Mouse (Mus musculus) ZHBTc4 (cell line): ENCODE data around the gene Pet100.

Experiments used
- DNase-seq: peaks from one replicate; pipeline ENCODE4 v3.0.0-alpha.2; 2011; ENCODE audit warnings: low read depth, low spot score

Gene Pet100

DNA sequence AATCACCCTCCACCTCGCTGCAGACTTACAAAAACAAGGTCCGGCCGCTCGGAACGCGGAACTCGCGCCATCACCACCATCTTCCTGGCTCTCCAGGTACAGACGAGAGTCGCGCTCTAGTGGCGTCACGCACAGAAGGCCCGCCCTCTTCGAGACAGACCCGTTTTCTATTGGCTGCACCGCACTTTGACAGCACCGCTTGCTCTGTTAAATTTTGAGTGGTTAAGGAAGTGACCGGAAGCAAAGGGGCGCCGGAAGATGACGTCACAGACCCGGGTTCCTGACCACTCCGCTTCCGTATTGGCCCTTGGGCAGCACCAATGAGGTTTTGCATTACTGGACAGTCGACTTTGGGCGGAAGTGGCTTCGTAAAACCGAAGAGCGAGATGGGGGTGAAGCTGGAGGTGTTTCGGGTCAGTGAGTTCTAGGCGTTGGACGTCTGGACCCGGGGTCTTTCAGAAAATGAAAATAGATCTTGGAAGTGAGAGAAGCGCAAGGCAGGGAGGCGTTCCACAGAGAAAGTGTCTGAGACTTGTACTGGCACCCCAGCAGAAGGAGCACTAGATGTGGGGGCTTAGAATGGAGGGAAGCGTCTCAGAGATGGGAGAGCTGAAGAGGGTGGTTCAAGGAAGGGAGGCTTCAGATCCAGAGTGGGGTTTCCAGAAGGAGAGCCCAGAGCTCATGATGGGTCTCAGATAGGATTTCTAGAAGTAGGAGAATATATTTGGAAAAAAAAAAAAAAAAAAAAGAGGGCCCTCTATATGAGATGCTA lies at the start of gene Pet100, which contains the start of gene Xab2:
TSS of gene Pet100 (plus strand) at position 350 of the 772 bp plus-strand sequence.
TSS of gene Xab2 (minus strand) at position 118 of the 772 bp plus-strand sequence.
- DNase-seq, result peak; percentile 100

DNA sequence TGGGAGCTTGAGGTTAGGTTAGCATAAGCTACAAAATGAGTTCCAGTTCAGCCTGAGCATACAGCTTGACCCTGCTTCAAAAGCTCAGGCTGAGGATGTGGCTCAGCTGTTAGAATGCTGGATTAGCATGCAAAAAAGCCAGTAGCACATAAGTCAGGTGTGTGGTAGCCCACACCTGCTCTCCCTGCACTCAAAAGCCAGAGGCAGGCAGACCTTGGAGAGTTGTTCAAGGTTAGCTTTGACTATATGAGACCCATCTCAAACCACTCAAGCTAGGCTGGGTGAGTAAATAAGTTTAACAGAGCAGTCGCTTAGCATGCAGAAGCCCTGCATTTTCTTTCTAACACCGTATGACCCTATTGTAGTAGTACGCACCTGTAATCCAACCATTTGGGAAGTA lies 46.8 kb upstream of the Pet100 start:
- DNase-seq, result peak; percentile 78

DNA sequence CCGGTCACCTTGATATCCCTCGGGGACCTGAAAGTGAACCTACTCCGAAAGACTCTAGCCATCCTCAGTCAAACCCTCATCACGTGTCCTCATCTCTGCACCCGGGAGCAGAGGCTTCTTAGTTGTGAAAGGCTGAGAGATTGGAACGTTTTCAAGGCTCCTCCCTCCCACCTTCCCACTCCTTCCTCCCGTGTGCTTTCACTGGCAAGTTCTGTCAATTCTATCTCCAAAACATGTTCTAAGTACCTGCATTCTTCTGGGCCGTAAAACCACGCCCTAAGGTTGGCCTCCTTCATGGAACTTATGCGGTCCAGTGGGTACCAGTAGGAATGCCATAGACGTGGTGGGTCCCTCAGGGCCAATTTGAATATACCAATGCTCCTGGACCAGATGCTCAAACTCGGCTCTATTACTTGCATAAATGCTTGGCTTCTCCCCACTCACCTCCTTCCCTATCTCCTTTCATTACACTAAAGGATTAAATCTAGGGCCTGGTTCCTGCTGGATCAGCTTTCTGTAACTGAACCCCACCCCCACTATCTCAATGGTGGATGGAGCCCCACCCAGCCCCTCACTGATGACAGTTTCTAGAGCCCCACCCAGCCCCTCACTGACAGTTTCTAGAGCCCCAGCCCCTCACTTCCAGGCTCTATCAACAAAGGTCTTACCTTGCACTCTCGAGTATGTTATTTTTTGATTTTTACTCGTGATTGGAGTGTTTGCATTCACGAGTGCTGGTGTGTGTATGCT lies 45.0 kb upstream of the Pet100 start:
- DNase-seq, result peak; percentile 61

DNA sequence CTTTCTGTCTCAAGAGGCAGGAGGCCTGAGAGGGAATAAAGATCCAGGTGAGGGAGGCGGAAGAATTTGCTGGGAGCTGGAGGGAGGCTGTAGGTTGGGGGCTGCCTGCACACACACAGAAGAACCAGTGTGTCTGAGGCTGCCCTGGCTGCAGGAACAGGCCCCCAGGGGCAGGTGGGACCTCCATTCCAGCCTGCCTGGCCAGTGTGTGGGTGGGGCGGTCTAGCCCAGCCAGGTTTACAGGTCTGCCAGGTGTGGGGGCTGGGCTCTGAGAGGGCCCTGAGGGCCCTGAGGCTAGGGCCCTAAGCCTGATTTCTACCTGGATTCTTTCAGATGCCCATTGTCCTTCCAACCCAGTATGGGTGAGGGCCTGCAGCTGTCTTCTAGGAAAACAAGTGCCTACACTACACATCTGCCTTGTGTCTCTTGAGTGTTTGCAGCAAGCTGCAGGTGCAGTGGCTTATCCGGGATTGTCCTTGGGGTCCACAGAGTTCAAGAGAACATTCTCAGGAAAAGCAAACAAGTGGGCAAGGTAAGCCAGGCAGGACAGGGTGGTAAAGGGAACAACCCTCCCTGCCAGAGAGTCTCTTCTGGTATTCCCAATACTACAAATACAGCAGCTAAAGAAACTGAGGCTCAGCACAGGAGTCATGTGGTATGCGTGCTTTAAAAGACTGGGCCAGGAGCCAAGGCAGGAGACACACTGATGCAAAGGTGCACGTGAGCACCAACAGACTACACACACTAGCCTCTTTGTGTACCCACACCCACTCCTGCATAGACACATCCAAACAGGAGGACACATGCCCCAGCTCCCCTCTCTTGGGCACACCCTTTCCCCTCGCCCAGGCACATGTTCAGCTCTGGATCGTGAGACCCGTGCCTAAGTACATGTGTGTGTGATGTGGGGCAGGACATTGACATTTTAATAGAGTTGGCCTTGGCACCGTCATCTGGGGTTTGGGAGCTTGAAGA lies 41.7 kb upstream of the Pet100 start:
- peak; percentile 52 for DNase-seq

DNA sequence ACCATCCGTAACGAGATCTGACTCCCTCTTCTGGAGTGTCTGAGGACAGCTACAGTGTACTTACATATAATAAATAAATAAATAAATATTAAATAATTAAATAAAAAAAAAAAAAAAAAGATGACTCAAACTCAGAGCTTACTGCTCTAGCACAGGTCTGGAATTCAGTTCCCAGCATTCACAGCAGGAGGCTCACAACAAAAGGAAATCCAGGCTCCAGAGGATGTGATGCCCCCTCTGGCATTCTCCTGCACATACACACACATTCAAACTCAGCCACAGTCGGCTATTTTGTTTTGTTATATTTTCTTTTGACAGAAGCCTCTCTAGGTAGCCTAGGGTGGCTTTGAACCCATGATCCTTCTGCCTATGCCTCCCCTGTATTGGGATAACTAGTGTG lies 39.4 kb upstream of the Pet100 start:
- DNase-seq, result peak; percentile 78

DNA sequence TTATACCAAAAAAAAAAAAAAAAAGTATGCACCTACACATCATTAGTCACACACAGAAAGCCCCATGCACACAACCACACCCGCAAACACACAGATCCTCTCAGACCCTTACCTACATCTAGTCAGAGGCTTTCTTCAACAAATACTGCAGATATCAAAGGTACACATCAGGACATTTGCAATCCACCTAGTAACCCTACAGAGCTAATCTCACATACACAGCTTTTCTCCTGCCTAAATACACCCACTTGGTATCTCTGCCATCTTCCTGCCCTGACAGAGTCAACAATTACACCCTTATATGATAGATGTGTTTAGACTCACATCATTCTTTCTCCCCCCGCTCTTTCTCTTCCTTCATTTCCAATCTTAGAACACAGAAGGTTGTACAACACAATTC lies 34.9 kb upstream of the Pet100 start:
- no peak for DNase-seq

DNA sequence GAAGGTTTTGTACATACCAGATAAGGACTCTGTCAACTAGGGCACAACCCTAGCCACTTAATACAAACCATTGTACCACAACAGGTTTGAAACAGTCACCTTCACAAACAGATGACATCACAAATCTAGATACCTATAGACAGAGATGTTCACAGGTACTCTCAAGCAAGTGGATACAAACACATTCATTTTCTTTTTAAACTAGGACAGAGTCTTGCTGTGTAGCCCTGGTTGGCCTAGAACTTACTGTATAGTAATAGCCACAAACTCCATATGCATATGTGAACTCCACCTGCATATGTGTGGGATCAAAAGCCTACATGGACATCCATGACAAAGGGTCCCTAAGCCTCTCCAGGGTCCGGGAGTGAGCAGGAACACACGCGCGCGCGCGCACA lies 34.4 kb upstream of the Pet100 start, which contains the start of gene Camsap3:
TSS of gene Camsap3 (plus strand) at position 301 of the 398 bp plus-strand sequence.
- DNase-seq, result no peak

DNA sequence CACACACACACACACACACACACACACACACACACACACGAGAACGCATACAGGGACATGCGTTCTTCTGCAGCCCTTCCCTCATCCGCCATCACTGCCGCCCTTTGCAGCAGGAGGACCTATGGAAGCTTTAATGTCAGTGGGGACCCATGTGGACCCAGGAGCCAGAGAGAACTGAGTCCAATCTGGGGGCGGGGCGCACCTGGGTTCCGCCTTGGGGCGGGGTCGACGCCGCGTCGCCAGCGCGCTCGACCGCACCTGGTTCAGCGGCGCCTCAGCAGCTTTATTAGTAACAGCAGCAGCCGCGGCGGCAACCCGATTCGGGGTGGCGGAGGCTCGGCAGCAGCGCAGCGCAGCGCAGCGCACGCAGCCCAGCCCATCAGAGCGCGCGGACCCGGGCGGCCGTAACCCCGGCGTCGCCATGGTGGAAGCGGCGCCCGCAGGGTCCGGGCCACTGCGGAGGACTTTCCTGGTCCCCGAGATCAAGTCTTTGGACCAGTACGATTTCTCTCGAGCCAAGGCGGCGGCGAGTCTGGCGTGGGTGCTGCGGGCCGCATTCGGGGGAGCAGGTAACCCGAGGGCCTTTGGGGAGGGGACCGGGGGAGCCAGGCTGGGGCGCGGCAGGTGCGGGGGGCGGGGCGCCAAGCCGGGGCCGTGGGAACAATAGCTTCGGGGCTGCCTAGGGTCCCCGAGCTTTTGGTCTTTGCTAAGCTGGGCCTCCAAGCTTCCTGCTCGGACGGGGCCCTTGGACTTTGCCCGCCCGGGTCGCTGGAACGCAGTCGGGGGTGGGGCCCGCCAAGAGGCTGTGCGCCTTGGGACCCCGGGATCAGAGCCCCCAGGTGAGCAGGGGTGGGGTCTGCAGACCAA lies 33.7 kb upstream of the Pet100 start:
- DNase-seq, result peak; percentile 92

DNA sequence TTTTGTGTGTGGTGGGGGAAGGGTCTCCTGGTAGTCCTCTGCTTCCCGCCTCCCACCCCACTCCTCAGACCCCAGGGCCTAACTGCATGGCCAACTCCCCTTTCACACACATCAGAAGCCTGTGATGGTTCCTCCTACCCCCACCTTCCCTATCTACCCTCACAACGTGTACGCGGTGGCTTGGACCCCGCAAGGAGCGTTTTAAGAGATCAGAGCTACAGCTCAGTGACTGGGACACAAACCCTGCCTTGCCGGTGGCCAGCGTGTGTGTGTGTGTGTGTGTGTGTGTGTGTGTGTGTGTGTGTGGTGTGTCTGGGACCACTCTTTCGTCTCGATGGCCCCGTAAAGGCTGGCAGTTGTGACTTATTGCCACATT lies 33.1 kb upstream of the Pet100 start:
- peak; percentile 49 for DNase-seq

DNA sequence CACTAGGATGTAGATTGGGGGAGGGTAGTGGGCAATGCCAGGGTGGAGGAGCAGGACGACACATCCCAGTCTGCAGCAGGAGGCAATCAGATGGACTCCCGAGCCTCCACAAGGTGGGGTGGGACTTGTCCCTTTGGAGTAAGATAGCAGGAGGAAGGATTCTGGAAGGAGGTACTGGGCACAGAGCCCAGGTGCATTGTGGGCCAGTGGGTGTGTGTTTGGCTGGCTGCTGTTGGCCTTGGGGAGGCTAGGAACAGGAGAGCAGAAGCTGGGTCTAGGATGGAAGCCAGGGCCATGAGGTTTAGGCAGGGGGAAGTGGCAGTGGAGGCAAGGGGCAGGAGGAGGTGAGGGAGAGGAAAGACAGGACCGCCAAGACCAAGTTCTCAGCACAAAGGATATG lies 27.9 kb upstream of the Pet100 start:
- peak; percentile 28 for DNase-seq

DNA sequence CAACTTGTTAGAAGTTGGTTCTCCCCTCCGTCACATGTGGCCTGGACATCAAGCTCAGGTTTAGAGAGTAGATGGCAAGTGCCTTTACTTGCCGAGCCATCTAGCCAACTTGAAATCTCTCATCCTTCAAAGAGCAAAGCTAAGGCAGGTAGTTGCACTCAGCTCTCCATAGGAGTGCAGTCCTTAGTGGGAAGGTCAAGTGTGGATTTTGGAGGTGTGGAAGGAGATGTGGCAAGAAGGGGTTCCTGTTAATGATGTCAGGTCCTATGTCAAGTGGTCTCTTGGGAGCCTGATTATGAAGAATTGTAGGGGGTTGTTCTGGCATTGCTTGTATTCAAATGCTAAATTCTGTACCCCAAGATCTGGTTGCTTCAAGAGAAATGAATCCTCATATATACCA lies 26.9 kb upstream of the Pet100 start:
- no peak for DNase-seq

DNA sequence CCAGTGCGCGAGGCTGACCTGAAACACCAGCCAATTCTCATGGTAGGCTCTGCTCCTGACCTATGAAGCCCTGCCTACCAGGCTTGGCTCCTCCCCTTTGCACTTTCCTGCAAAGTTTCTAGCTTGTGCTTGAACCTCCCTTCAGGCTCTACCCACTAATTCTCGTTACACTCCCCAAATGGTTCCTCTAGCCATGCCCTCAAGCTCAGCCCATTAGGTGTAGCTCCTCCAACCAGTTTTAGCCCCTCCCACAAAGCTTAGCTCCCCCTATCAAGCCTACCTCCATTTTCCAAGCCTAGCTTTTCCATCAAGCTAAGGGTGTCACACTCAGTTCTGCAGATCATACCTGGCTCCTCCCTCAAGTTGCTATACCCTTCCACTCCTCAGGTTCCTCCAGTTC lies 23.3 kb upstream of the Pet100 start:
- peak; percentile 95 for DNase-seq

DNA sequence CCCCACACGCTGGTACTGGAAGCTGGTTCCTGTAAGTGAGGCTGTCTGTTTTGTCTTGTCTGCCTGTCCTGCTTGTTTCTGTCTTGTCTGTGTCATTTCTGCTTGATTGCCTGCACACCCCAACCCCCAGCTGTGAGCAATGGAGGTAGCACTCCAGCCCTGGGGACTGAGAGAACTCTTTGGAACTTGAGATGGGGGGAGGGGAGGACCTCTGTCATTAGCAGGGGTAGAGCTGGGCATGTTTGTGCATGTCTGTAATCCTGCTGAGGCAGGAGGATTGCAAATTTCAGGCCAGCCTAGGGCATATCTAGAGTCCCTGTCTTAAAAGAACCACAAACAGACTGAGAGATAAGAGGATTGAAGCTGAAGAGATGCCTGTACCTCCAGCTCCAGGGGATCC lies 22.1 kb upstream of the Pet100 start:
- DNase-seq, result peak; percentile 86

DNA sequence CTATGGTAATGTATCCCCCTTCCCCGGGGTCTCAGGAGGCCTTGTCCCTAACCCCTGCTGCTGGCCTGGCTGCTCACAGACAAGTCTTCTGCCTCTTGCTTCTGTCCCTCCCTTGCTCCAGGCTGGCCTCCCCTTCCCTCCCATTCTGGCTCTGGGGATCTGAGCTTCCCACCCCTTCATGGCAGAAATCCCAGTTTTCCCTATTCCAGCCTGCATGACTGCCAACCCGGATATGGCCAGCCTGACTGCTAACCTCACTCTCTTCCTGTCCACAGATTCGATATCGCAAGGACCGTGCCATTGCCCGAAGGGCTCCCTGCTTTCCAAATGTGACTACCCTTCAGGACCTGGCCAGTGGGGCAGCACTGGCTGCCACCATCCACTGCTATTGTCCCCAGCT lies 20.9 kb upstream of the Pet100 start:
- no peak for DNase-seq

DNA sequence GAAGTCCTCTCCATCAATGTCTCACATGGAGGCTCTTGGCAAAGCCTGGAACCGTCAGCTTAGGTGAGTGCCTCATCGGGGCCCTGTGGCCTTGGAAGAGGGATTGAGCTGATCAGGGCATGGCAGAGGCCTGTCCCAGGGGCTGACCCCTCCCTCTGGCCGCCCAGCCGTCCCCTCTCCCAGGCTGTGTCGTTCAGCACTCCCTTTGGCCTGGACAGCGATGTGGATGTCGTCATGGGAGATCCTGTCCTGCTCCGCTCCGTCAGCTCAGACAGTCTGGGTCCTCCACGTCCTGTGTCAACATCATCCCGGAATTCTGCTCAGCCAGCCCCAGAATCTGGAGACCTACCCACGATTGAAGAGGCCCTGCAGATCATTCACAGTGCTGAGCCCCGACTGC lies 17.9 kb upstream of the Pet100 start:
- no peak for DNase-seq

DNA sequence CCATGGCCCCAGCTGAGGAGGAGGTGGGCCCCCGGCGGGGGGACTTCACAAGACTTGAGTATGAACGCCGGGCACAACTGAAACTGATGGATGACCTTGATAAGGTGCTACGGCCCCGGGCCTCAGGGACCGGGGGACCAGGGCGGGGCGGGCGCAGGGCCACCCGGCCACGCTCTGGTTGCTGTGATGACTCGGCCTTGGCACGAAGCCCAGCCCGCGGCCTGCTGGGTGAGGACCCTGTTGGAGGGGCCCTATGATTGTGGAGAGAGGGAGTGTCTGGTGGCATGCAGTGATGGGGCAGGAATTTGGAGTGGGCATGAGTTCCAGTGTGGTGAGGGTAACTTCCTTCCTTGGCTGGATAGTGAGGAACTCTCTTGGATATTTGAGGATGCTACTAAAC lies 14.8 kb upstream of the Pet100 start:
- no peak for DNase-seq

DNA sequence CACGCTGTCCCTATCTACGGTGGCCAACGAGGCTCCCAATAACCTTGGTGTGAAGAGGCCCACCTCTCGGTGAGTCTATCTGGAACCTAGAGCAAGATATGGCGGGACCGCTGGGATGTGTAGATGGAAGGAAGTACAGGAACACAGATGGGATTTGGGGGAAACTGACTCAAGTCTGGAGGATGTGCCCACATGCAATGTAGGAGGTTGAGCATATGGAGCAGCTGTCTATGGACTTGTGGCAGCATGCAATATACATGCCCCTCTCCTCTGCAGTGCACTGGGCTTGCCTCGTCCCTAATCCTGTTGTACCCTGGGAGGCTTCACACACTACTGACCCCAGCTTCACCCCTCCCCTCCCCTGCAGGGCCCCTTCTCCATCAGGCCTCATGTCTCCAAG lies 13.5 kb upstream of the Pet100 start:
- DNase-seq, result no peak

DNA sequence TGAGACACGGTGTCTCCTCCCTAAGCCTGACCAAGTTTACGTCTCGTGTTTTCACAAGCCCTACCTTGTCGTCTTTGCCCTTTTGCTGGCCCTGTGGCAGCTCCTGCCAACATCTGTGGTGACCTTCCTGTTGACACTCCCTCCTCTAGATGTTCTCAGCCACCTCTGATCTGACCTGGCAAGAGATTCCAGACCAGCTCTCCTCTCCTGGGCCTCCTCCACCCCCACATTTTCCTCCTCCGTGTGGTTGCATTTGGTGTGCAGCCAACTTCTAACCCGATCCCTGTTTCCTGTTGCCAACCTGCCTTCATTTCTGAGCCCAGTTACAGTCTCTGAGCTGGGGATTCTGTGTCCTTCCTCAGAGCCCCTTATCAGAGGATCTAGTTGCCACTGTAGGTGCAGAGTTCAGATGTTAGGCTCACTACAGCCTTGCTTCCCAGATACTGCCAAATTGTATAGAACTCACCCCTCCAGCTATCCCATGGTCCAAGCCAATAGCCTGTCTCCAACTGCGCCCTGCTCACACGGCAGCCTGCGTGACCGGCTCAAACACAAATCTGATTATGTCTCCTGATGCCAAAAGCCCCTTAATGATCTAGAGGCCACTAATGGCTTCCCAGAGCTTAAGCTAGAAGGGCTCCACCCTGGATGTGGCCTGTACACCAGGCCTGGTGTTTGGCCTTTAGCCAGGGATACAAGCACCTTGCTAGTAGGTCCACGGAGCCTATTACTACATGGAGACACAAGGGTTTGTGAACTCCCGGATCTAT lies 12.1 kb upstream of the Pet100 start:
- DNase-seq, result no peak

DNA sequence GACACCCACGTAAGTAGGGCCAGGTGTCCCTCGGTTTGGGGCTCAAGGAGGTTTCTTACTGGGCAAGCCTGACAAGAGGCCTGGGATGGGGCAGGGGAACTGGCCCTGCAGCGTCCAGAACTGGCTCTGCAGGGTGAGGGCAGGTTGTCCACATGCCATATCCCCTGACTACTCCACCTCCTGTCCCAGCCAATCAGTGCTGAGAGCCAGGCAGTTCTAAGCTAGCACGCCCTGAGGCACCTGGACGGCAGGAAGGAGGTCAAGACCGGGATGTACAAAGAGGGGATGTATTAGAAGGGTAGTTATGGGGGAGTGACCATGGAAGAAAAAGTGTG lies 11.6 kb upstream of the Pet100 start:
- DNase-seq, result no peak

DNA sequence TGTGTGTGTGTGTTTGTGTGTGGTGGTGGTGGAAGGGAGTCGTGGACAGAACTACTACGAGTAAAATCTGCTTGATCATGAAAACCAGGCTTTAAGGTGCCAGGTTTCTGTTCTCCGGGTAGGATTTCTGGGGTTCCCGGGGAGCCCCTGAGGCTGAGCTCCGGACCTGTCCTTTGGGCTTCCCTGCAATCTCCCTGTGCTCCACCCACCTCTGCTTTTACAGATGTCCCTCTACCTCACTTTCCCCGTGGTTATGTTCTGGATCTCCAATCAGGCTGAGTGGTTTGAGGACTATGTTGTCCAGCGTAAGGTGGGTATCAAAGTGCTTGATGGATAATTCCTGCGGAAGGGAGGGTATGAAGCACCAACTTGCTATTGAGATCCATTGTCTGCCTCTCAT lies 771 bp downstream of the Pet100 start:
- no peak for DNase-seq
